Mouse (Mus musculus): ENCODE data around the gene Ap1g2.

Ap1g2 gene

GRCm38 (mm10) chr14:55054191-55054749 is 52.1 kb downstream of the Ap1g2 start:
- DNase-seq = no peak

GRCm38 (mm10) chr14:55053708-55054190 is 52.6 kb downstream of the Ap1g2 start:
- DNase-seq = peak; percentile 48 to 66

- no peak for DNase-seq
Measured at GRCm38 (mm10) chr14:55053050-55053449, 53.3 kb downstream of the Ap1g2 start.

- DNase-seq = peak; percentile 18 to 59
Measured at GRCm38 (mm10) chr14:55052496-55052895, 53.9 kb downstream of the Ap1g2 start.

Measured in kidney, postnatal 36 days (tissue).